In genomic region chr2:153528571-153529364, GRCm38 (mm10) we compare ENCODE assay signal across 9 mouse cellular contexts. TPM values are rescaled to one million over a fixed set of nuclear protein-coding genes. Genes with fewer than 3 reads are reported as not detected.
A peak's percentile ranks its signal among the peaks of the same experiment; 100 is the strongest.
DNase-seq lines count a peak whose midpoint lies in the region; ATAC-seq and TF ChIP-seq lines count a peak whose summit lies in the region.
"Had no signal": no experiment of that assay in that cellular context is flagged by ENCODE, and none has a peak within 500 bp of the region (broad histone marks: within the 10 kb centered on the region; RNA-seq: fewer than 3 reads in every experiment).

No protein-coding gene starts in this region.

- H3K4me3 ChIP-seq in layer of hippocampus, adult 2 months = peak overlapping the region; percentile 89
- peak overlapping the region; percentile 82 for H3K4me3 ChIP-seq in hindbrain, embryonic 10.5 days
- H3K4me3 ChIP-seq in liver, adult 2 months (ENCODE audit: insufficient read depth, low read depth, low read length) = peak overlapping the region; percentile 72; the same call in 1 of the 2 replicates
- peak overlapping the region; percentile 79 for H3K4me3 ChIP-seq in neural tube, embryonic 11.5 days (ENCODE audit: low read depth, low read length)

- H3K36me3 ChIP-seq in hindbrain, embryonic 10.5 days = no peaks in the 10 kb centered on the region
- no peaks in the 10 kb centered on the region for H3K36me3 ChIP-seq in liver, adult 2 months (ENCODE audit: control insufficient read depth, insufficient read depth, low read length)
- no peaks in the 10 kb centered on the region for H3K36me3 ChIP-seq in neural tube, embryonic 11.5 days (ENCODE audit: control insufficient read depth, insufficient read depth, low read length)

- H3K79me2 ChIP-seq in liver, adult 2 months (ENCODE audit: control insufficient read depth, insufficient read depth, low read length) = no peaks in the 10 kb centered on the region

- peaks cover 67% of the 10 kb centered on the region for H3K27me3 ChIP-seq in hindbrain, embryonic 10.5 days (ENCODE audit: insufficient read depth, poor library complexity, severe bottlenecking)
- H3K27me3 ChIP-seq in liver, adult 2 months (ENCODE audit: control insufficient read depth, insufficient read depth, low read length) = peaks cover 21% of the 10 kb centered on the region
- H3K27me3 ChIP-seq in neural tube, embryonic 11.5 days (ENCODE audit: control insufficient read depth, insufficient read depth, low read length) = peaks cover 19% of the 10 kb centered on the region

- H3K27ac ChIP-seq in layer of hippocampus, adult 2 months = peak overlapping the region; percentile 95
- peak overlapping the region; percentile 97 for H3K27ac ChIP-seq in hindbrain, embryonic 10.5 days
- no peak overlapping the region for H3K27ac ChIP-seq in liver, adult 2 months (replicated peaks; ENCODE audit: insufficient read depth, low read depth, low read length)
- peak overlapping the region; percentile 91 for H3K27ac ChIP-seq in neural tube, embryonic 11.5 days (ENCODE audit: low read depth, low read length)

- no peaks in the 10 kb centered on the region for H3K9me3 ChIP-seq in hindbrain, embryonic 10.5 days
- no peaks in the 10 kb centered on the region for H3K9me3 ChIP-seq in neural tube, embryonic 11.5 days (ENCODE audit: control insufficient read depth, low read length)

- peak; percentile 27 for ATAC-seq in neural tube, embryonic 11.5 days (ENCODE audit: insufficient read depth, low FRiP score, low TSS enrichment)

- TF ChIP-seq POLR2A in liver, adult 2 months (IDR thresholded peaks at IDR 0.05; ENCODE audit: extremely low read depth, insufficient read depth, low read length) = no peak

- peak in 1 of 2 experiments; percentile 55 for DNase-seq in layer of hippocampus, adult 2 months (ENCODE audit: low spot score in 2 of 2)
- no peak for DNase-seq in layer of hippocampus, adult 9-10 months (ENCODE audit: low spot score)
- peak; percentile 34 for DNase-seq in R1 (ENCODE audit: low read depth, low spot score)
- peak; percentile 77 for DNase-seq in embryo, embryonic 9.5 days (ENCODE audit: extremely low spot score)
- peak; percentile 76 for DNase-seq in hindbrain, embryonic 10.5 days (ENCODE audit: low spot score)
- DNase-seq in liver, adult 2 months (ENCODE audit: extremely low read depth, low read depth, low spot score) = no peak
- DNase-seq in neural tube, embryonic 11.5 days (ENCODE audit: low spot score) = peak; percentile 75
- DNase-seq in frontal cortex, postnatal 25 days (ENCODE audit: low spot score in 2 of 2) = no peak

- WGBS in hindbrain, embryonic 10.5 days = under 1% methylated on average over 45 of the region's 70 CpGs
- 2% methylated on average over 36 of the region's 70 CpGs for WGBS in liver, adult 2 months
- WGBS in neural tube, embryonic 11.5 days = 2% methylated on average over 21 of the region's 70 CpGs

- H3K9ac ChIP-seq in liver, adult 2 months (ENCODE audit: low read depth, low read length) = peak overlapping the region; percentile 62
- peak overlapping the region; percentile 81 for H3K9ac ChIP-seq in neural tube, embryonic 11.5 days (ENCODE audit: low read length)

- H3K4me2 ChIP-seq in neural tube, embryonic 11.5 days (ENCODE audit: low read depth) = peak overlapping the region; percentile 97

- no peak for TF ChIP-seq CTCF in layer of hippocampus, adult 2 months (conservative IDR thresholded peaks at IDR 0.05)
- no peak for TF ChIP-seq CTCF in liver, adult 2 months (IDR thresholded peaks at IDR 0.05; ENCODE audit: low read depth, low read length)

- peaks cover 67% of the 10 kb centered on the region for H3K4me1 ChIP-seq in hindbrain, embryonic 10.5 days (replicated peaks)
- H3K4me1 ChIP-seq in liver, adult 2 months (ENCODE audit: control insufficient read depth, insufficient read depth, low read length) = no peaks in the 10 kb centered on the region; the same call in 1 of the 2 replicates
- H3K4me1 ChIP-seq in neural tube, embryonic 11.5 days (ENCODE audit: control insufficient read depth, insufficient read depth, low read length) = peaks cover 28% of the 10 kb centered on the region

RNA-seq across cellular contexts. Expression of gene Nol4l, which starts 1.0 kb away (rescaled TPM):
- 10 to 100 TPM; 47.6 to 52.1 TPM for total RNA-seq in layer of hippocampus, adult 2 months (2021)
- polyA plus RNA-seq in hindbrain, embryonic 10.5 days (2016; fragmentation: Nextera tagmentation; extraction: Ambion mirVana) = 19.1 and 23.3 TPM in 2 replicates
- total RNA-seq in liver, adult 2 months (2014; rRNA removed) = 0.18 and 0.34 TPM in 2 replicates
- polyA plus RNA-seq in liver, adult 2 months (2012; rRNA removed) = 0.44 and 0.80 TPM in 2 replicates
- polyA plus RNA-seq in neural tube, embryonic 11.5 days (2014; fragmentation: Nextera tagmentation; extraction: Ambion mirVana) = 32.1 and 37.5 TPM in 2 replicates

RNA-seq across cellular contexts. Expression of gene 4930404H24Rik, which starts 36.2 kb away (rescaled TPM):
- total RNA-seq in layer of hippocampus, adult 2 months (2021) = not detected
- polyA plus RNA-seq in hindbrain, embryonic 10.5 days (2016; fragmentation: Nextera tagmentation; extraction: Ambion mirVana) = not detected in 2 replicates
- total RNA-seq in liver, adult 2 months (2014; rRNA removed) = not detected in 2 replicates
- polyA plus RNA-seq in liver, adult 2 months (2012; rRNA removed) = not detected in 2 replicates
- polyA plus RNA-seq in neural tube, embryonic 11.5 days (2014; fragmentation: Nextera tagmentation; extraction: Ambion mirVana) = not detected in 2 replicates
- total RNA-seq: left cerebral cortex, postnatal 10 days had no signal

Comparison
In these comparisons a context has a peak if more than half of its experiments do, and no peak if none do; other contexts are left out.
1. DNase-seq: peak in R1 (single experiment), embryo, embryonic 9.5 days (single experiment), hindbrain, embryonic 10.5 days (single experiment) and neural tube, embryonic 11.5 days (single experiment); none in layer of hippocampus, adult 9-10 months (single experiment), liver, adult 2 months (single experiment) and frontal cortex, postnatal 25 days (0 of 2).
2. RNA of gene Nol4l, which starts 1.0 kb away (polyA plus RNA-seq): 32.1 to 37.5 TPM in neural tube, embryonic 11.5 days and 19.1 to 23.3 TPM in hindbrain, embryonic 10.5 days; 0.44 to 0.80 TPM in liver, adult 2 months; every median in the first group is over 10 times any median in the second.
3. Peak in every context shown above with its lines, with median percentiles within 50 percentile points of each other: H3K4me3 ChIP-seq.